Mouse (Mus musculus): ENCODE measurements around the gene Asb15.

Asb15 gene

GRCm38 (mm10) chr6:24528064-24528243 is at the start of gene Asb15:
Gene Asb15 (plus strand): TSS chr6:24528144.
- no peak for DNase-seq

GRCm38 (mm10) chr6:24486530-24486929 is 41.4 kb upstream of the Asb15 start:
- DNase-seq, result no peak

- DNase-seq, result no peak
Observed at GRCm38 (mm10) chr6:24490341-24490740, 37.6 kb upstream of the Asb15 start.

GRCm38 (mm10) chr6:24504141-24504540 is 23.8 kb upstream of the Asb15 start:
- DNase-seq, result no peak

- DNase-seq, result peak; percentile 28
Observed at GRCm38 (mm10) chr6:24514552-24515284, 13.2 kb upstream of the Asb15 start, which contains the start of gene Iqub. Gene Iqub (minus strand): TSS chr6:24515067.

GRCm38 (mm10) chr6:24516197-24516596 is 11.7 kb upstream of the Asb15 start:
- DNase-seq, result no peak

- DNase-seq, result no peak
Observed at GRCm38 (mm10) chr6:24525705-24526104, 2.2 kb upstream of the Asb15 start.

- peak; percentile 90 for DNase-seq
Observed at GRCm38 (mm10) chr6:24527155-24528063, 535 bp upstream of the Asb15 start, which contains the start of gene Ndufa5. Gene Ndufa5 (minus strand): TSS chr6:24528013.

- peak; percentile 67 for DNase-seq
Observed at GRCm38 (mm10) chr6:24530166-24530565, 2.2 kb downstream of the Asb15 start.

- DNase-seq, result peak; percentile 17
Observed at GRCm38 (mm10) chr6:24530711-24531420, 2.9 kb downstream of the Asb15 start.

- no peak for DNase-seq
Observed at GRCm38 (mm10) chr6:24532804-24533203, 4.9 kb downstream of the Asb15 start.

GRCm38 (mm10) chr6:24538435-24538834 is 10.5 kb downstream of the Asb15 start:
- no peak for DNase-seq

GRCm38 (mm10) chr6:24540106-24540505 is 12.2 kb downstream of the Asb15 start:
- no peak for DNase-seq

GRCm38 (mm10) chr6:24542393-24542792 is 14.4 kb downstream of the Asb15 start:
- DNase-seq, result peak; percentile 12

GRCm38 (mm10) chr6:24543119-24543591 is 15.2 kb downstream of the Asb15 start:
- DNase-seq, result peak; percentile 31

- no peak for DNase-seq
Observed at GRCm38 (mm10) chr6:24546716-24547420, 18.9 kb downstream of the Asb15 start.

- no peak for DNase-seq
Observed at GRCm38 (mm10) chr6:24549801-24550200, 21.9 kb downstream of the Asb15 start.

- no peak for DNase-seq
Observed at GRCm38 (mm10) chr6:24552046-24552445, 24.1 kb downstream of the Asb15 start.

- DNase-seq, result no peak
Observed at GRCm38 (mm10) chr6:24554427-24555086, 26.6 kb downstream of the Asb15 start.

- DNase-seq, result no peak
Observed at GRCm38 (mm10) chr6:24555488-24555887, 27.5 kb downstream of the Asb15 start.

GRCm38 (mm10) chr6:24564081-24564480 is 36.1 kb downstream of the Asb15 start:
- DNase-seq, result peak; percentile 11

- no peak for DNase-seq
Observed at GRCm38 (mm10) chr6:24564886-24565285, 36.9 kb downstream of the Asb15 start.

Measured in cerebellum, adult 8-10 months (tissue).